Mouse (Mus musculus): ENCODE data around the gene Atg4c.

DNA sequence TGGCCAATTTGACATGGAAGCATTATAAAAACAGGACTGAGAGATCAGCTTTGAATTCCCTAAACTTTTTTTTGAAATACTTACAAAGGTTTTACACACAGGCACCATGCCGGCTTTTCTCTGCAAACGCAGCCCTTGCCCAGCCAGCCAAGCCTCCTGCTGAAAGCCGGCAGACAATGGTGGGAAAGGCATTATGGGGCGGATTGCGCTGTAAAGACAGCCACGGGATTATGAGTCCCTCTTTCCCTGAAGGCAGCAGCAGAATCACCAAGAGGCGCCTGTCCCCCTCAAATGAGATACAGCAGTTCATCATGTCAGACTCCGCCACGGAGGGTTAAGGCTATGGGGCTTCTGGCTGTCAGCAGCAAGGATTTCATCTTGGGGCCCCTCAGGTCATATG lies 79.1 kb downstream of the Atg4c start:
- TF ChIP-seq CTCF (IDR thresholded peaks at IDR 0.05; ENCODE audit: low read depth) (no peak), EP300 (IDR thresholded peaks at IDR 0.05; ENCODE audit: low read depth) (no peak)
